Mouse (Mus musculus): Measurements from ENCODE around the gene Fndc9. TPM values are rescaled to one million over a fixed set of nuclear protein-coding genes. Genes with fewer than 3 reads are reported as not detected.

Gene Fndc9
- polyA plus RNA-seq, 1 experiment from 2014 or later = not detected

- 5% methylated on average over 3 of the region's 3 CpGs for WGBS
- Histone ChIP-seq H3K9me3 (no peaks in the 10 kb centered on the region), H3K4me3 (replicated peaks) (no peak overlapping the region), H3K4me1 (replicated peaks) (peaks cover 30% of the 10 kb centered on the region), H3K27ac (peak overlapping the region; percentile 95), H3K27me3 (replicated peaks) (no peaks in the 10 kb centered on the region), H3K36me3 (no peaks in the 10 kb centered on the region), H3K4me2 (replicated peaks) (peak overlapping the region; percentile 32), H3K9ac (no peak overlapping the region)
- ATAC-seq = peak; percentile 66
Observed at GRCm38 (mm10) chr11:46215354-46215753, 20.0 kb upstream of the Fndc9 start.

- WGBS = 79% methylated on average over 7 of the region's 7 CpGs
- no peak overlapping the region for H3K9ac ChIP-seq
Observed at GRCm38 (mm10) chr11:46216669-46217068, 18.7 kb upstream of the Fndc9 start.

GRCm38 (mm10) chr11:46217686-46218085, 17.6 kb upstream of the Fndc9 start:
- Histone ChIP-seq H3K4me3 (replicated peaks) (no peak overlapping the region), H3K27me3 (replicated peaks) (no peaks in the 10 kb centered on the region), H3K4me1 (replicated peaks) (peaks cover 18% of the 10 kb centered on the region), H3K4me2 (replicated peaks) (no peak overlapping the region), H3K9ac (no peak overlapping the region), H3K9me3 (no peaks in the 10 kb centered on the region), H3K36me3 (no peaks in the 10 kb centered on the region), H3K27ac (no peak overlapping the region)
- 88% methylated on average over 9 of the region's 9 CpGs for WGBS
- ATAC-seq = no peak

More at GRCm38 (mm10) chr11:46216669-46217068, 18.7 kb upstream of the Fndc9 start:
- H3K36me3 ChIP-seq = no peaks in the 10 kb centered on the region
- no peak overlapping the region for H3K4me3 ChIP-seq (replicated peaks)
- no peaks in the 10 kb centered on the region for H3K27me3 ChIP-seq (replicated peaks)
- peaks cover 21% of the 10 kb centered on the region for H3K4me1 ChIP-seq (replicated peaks)
- no peak overlapping the region for H3K4me2 ChIP-seq (replicated peaks)
- no peak overlapping the region for H3K27ac ChIP-seq
- no peaks in the 10 kb centered on the region for H3K9me3 ChIP-seq
- ATAC-seq = no peak

- H3K27me3 ChIP-seq (replicated peaks) = no peaks in the 10 kb centered on the region
- peaks cover 14% of the 10 kb centered on the region for H3K4me1 ChIP-seq (replicated peaks)
- no peaks in the 10 kb centered on the region for H3K9me3 ChIP-seq
- H3K9ac ChIP-seq = no peak overlapping the region
- no peak overlapping the region for H3K4me3 ChIP-seq (replicated peaks)
- WGBS = 41% methylated on average over 5 of the region's 5 CpGs
- no peak overlapping the region for H3K4me2 ChIP-seq (replicated peaks)
- H3K36me3 ChIP-seq = no peaks in the 10 kb centered on the region
- ATAC-seq = no peak
- H3K27ac ChIP-seq = no peak overlapping the region
Observed at GRCm38 (mm10) chr11:46218584-46218983, 16.7 kb upstream of the Fndc9 start.

GRCm38 (mm10) chr11:46219380-46219779, 16.0 kb upstream of the Fndc9 start:
- no peak overlapping the region for H3K4me3 ChIP-seq (replicated peaks)
- H3K4me2 ChIP-seq (replicated peaks) = no peak overlapping the region
- H3K36me3 ChIP-seq = no peaks in the 10 kb centered on the region
- no peaks in the 10 kb centered on the region for H3K9me3 ChIP-seq
- ATAC-seq = no peak
- H3K27ac ChIP-seq = no peak overlapping the region
- 85% methylated on average over 9 of the region's 9 CpGs for WGBS
- no peak overlapping the region for H3K9ac ChIP-seq
- H3K27me3 ChIP-seq (replicated peaks) = no peaks in the 10 kb centered on the region
- peaks cover 9% of the 10 kb centered on the region for H3K4me1 ChIP-seq (replicated peaks)

GRCm38 (mm10) chr11:46220211-46220610, 15.1 kb upstream of the Fndc9 start:
- Histone ChIP-seq H3K9me3 (no peaks in the 10 kb centered on the region), H3K4me3 (replicated peaks) (no peak overlapping the region), H3K27ac (no peak overlapping the region), H3K36me3 (no peaks in the 10 kb centered on the region), H3K27me3 (replicated peaks) (no peaks in the 10 kb centered on the region), H3K4me2 (replicated peaks) (no peak overlapping the region), H3K4me1 (replicated peaks) (peaks cover under 1% of the 10 kb centered on the region; the same call in 1 of the 2 replicates), H3K9ac (no peak overlapping the region)
- 75% methylated on average over 2 of the region's 2 CpGs for WGBS
- ATAC-seq = no peak

- Histone ChIP-seq H3K27ac (no peak overlapping the region), H3K9me3 (no peaks in the 10 kb centered on the region), H3K9ac (no peak overlapping the region), H3K4me1 (replicated peaks) (no peaks in the 10 kb centered on the region), H3K36me3 (no peaks in the 10 kb centered on the region), H3K4me2 (replicated peaks) (no peak overlapping the region), H3K27me3 (replicated peaks) (no peaks in the 10 kb centered on the region), H3K4me3 (replicated peaks) (no peak overlapping the region)
- no peak for ATAC-seq
- 83% methylated on average over 2 of the region's 2 CpGs for WGBS
Observed at GRCm38 (mm10) chr11:46223575-46223974, 11.8 kb upstream of the Fndc9 start.

- no peaks in the 10 kb centered on the region for H3K4me1 ChIP-seq (replicated peaks)
- 87% methylated on average over 5 of the region's 5 CpGs for WGBS
- H3K9me3 ChIP-seq = no peaks in the 10 kb centered on the region
- H3K9ac ChIP-seq = no peak overlapping the region
- no peak overlapping the region for H3K27ac ChIP-seq
- no peaks in the 10 kb centered on the region for H3K36me3 ChIP-seq
- H3K4me2 ChIP-seq (replicated peaks) = no peak overlapping the region
- H3K4me3 ChIP-seq (replicated peaks) = no peak overlapping the region
- no peak for ATAC-seq
- H3K27me3 ChIP-seq (replicated peaks) = no peaks in the 10 kb centered on the region
Observed at GRCm38 (mm10) chr11:46225345-46225744, 10.0 kb upstream of the Fndc9 start.

GRCm38 (mm10) chr11:46230184-46230583, 5.1 kb upstream of the Fndc9 start:
- Histone ChIP-seq H3K4me3 (replicated peaks) (no peak overlapping the region), H3K27ac (no peak overlapping the region), H3K4me2 (replicated peaks) (no peak overlapping the region), H3K36me3 (no peaks in the 10 kb centered on the region), H3K4me1 (replicated peaks) (no peaks in the 10 kb centered on the region), H3K27me3 (replicated peaks) (no peaks in the 10 kb centered on the region), H3K9me3 (no peaks in the 10 kb centered on the region), H3K9ac (no peak overlapping the region)
- 73% methylated on average over 6 of the region's 6 CpGs for WGBS
- ATAC-seq = no peak

GRCm38 (mm10) chr11:46232803-46233202, 2.5 kb upstream of the Fndc9 start:
- Histone ChIP-seq H3K4me2 (replicated peaks) (no peak overlapping the region), H3K27ac (no peak overlapping the region), H3K9me3 (no peaks in the 10 kb centered on the region), H3K27me3 (replicated peaks) (no peaks in the 10 kb centered on the region), H3K4me3 (replicated peaks) (no peak overlapping the region), H3K36me3 (no peaks in the 10 kb centered on the region), H3K9ac (no peak overlapping the region), H3K4me1 (replicated peaks) (no peaks in the 10 kb centered on the region)
- 91% methylated on average over 4 of the region's 4 CpGs for WGBS
- ATAC-seq = no peak

GRCm38 (mm10) chr11:46233966-46234365, 1.4 kb upstream of the Fndc9 start:
- ATAC-seq = no peak
- Histone ChIP-seq H3K4me1 (replicated peaks) (no peaks in the 10 kb centered on the region), H3K27me3 (replicated peaks) (no peaks in the 10 kb centered on the region), H3K9ac (no peak overlapping the region), H3K9me3 (no peaks in the 10 kb centered on the region), H3K36me3 (no peaks in the 10 kb centered on the region), H3K27ac (no peak overlapping the region), H3K4me2 (replicated peaks) (no peak overlapping the region), H3K4me3 (replicated peaks) (no peak overlapping the region)
- 81% methylated on average over 4 of the region's 4 CpGs for WGBS

GRCm38 (mm10) chr11:46236976-46237375, 1.6 kb downstream of the Fndc9 start:
- H3K27me3 ChIP-seq (replicated peaks) = no peaks in the 10 kb centered on the region
- H3K4me3 ChIP-seq (replicated peaks) = no peak overlapping the region
- H3K4me2 ChIP-seq (replicated peaks) = no peak overlapping the region
- H3K27ac ChIP-seq = no peak overlapping the region
- H3K9ac ChIP-seq = no peak overlapping the region
- ATAC-seq = no peak
- no peaks in the 10 kb centered on the region for H3K36me3 ChIP-seq
- H3K9me3 ChIP-seq = no peaks in the 10 kb centered on the region
- WGBS = 37% methylated on average over 4 of the region's 4 CpGs
- no peaks in the 10 kb centered on the region for H3K4me1 ChIP-seq (replicated peaks)

GRCm38 (mm10) chr11:46241150-46241673, 5.9 kb downstream of the Fndc9 start:
- WGBS = 85% methylated on average over 7 of the region's 7 CpGs
- H3K9me3 ChIP-seq = no peaks in the 10 kb centered on the region
- H3K4me2 ChIP-seq (replicated peaks) = no peak overlapping the region
- H3K9ac ChIP-seq = no peak overlapping the region
- H3K4me1 ChIP-seq (replicated peaks) = no peaks in the 10 kb centered on the region
- no peaks in the 10 kb centered on the region for H3K27me3 ChIP-seq (replicated peaks)
- H3K36me3 ChIP-seq = no peaks in the 10 kb centered on the region
- peak; percentile 51; the same call in 1 of the 2 replicates for ATAC-seq
- no peak overlapping the region for H3K27ac ChIP-seq
- no peak overlapping the region for H3K4me3 ChIP-seq (replicated peaks)

Measured in intestine, embryonic 15.5 days (tissue).